Mouse (Mus musculus) midbrain, postnatal 0 days (tissue): ENCODE data around the gene Col4a2. TPM values are rescaled to one million over a fixed set of nuclear protein-coding genes. Genes with fewer than 3 reads are reported as not detected.

ENCODE experiments used
- ATAC-seq: fragments of 200-750 bp; cut with Nextera tagmentation; 2 replicates; pipeline ENCODE4 v1.8.0; 2017; ENCODE audit warnings: moderate number of reproducible peaks, mild to moderate bottlenecking, moderate TSS enrichment, moderate library complexity; ENCODE audit not compliant: low FRiP score
- DNase-seq: peaks from one replicate; pipeline ENCODE4 v3.0.0-alpha.2; 2015; ENCODE audit warnings: low spot score
- H3K27ac ChIP-seq: fragments of 300-500 bp; sonication (generic); 2 replicates; pipeline ENCODE4 v1.5.1; 2014; ENCODE audit warnings: low read depth, mild to moderate bottlenecking, low read length, mixed read lengths
- H3K27me3 ChIP-seq: fragments of 300-500 bp; sonication (generic); 2 replicates; pipeline ENCODE4 v1.6.1; 2014; ENCODE audit warnings: low read length, control low read depth, mixed read lengths; ENCODE audit not compliant: insufficient read depth
- H3K36me3 ChIP-seq: fragments of 300-500 bp; sonication (generic); 2 replicates; pipeline ENCODE4 v1.6.1; 2014; ENCODE audit warnings: low read length, control low read depth, mixed read lengths; ENCODE audit not compliant: insufficient read depth
- H3K4me1 ChIP-seq: fragments of 300-500 bp; sonication (generic); 2 replicates; pipeline ENCODE4 v1.6.1; 2014; ENCODE audit warnings: mild to moderate bottlenecking, control low read depth, antibody characterized with exemption, low read length, mixed read lengths; ENCODE audit not compliant: insufficient read depth
- H3K4me2 ChIP-seq: fragments of 300-500 bp; sonication (generic); 2 replicates; pipeline ENCODE4 v1.6.1; 2014; ENCODE audit warnings: low read depth, mild to moderate bottlenecking, low read length, mixed read lengths; ENCODE audit not compliant: poor library complexity, severe bottlenecking
- H3K4me3 ChIP-seq: fragments of 300-500 bp; sonication (generic); 2 replicates; pipeline ENCODE4 v1.5.1; 2014; ENCODE audit warnings: low read depth, mild to moderate bottlenecking, low read length, moderate library complexity
- H3K9ac ChIP-seq: fragments of 300-500 bp; sonication (generic); replicated peaks from 2 replicates; pipeline ENCODE4 v1.6.1; 2014; ENCODE audit warnings: mild to moderate bottlenecking, low read length, moderate library complexity, mixed read lengths; ENCODE audit not compliant: poor library complexity, severe bottlenecking
- H3K9me3 ChIP-seq: fragments of 300-500 bp; sonication (generic); 2 replicates; pipeline ENCODE4 v1.6.1; 2016; ENCODE audit warnings: low read length, control low read depth
- CTCF ChIP-seq: IDR thresholded peaks from 2 replicates; pipeline ENCODE4 v1.5.1; 2016; ENCODE audit warnings: antibody characterized with exemption, mild to moderate bottlenecking
- whole genome bisulfite sequencing: fragments of 180-500 bp; shearing (Covaris S2); extraction: QIAGEN DNeasy Blood & Tissue Kit; methylation state at CpG from one replicate; pipeline ENCODE4 v1.1.7; 2014; 5-methylcytosine and 5-hydroxymethylcytosine counted together
- polyA plus RNA-seq: library from polyadenylated mRNA; unstranded; fragments of >200 nt; fragmentation: Nextera tagmentation; extraction: Ambion mirVana; gene quantifications from 2 replicates; pipeline ENCODE4 v1.2.1, GENCODE M21; 2015
- total RNA-seq: library from RNA; depleted of rRNA; stranded (reverse); fragments of >200 nt; gene quantifications from 2 replicates; pipeline ENCODE4 v1.2.3, GENCODE M21; 2014

Col4a2 gene
- total and polyA plus RNA-seq, 2 experiments from 2014 or later: 31.3 to 92.5 TPM

DNA sequence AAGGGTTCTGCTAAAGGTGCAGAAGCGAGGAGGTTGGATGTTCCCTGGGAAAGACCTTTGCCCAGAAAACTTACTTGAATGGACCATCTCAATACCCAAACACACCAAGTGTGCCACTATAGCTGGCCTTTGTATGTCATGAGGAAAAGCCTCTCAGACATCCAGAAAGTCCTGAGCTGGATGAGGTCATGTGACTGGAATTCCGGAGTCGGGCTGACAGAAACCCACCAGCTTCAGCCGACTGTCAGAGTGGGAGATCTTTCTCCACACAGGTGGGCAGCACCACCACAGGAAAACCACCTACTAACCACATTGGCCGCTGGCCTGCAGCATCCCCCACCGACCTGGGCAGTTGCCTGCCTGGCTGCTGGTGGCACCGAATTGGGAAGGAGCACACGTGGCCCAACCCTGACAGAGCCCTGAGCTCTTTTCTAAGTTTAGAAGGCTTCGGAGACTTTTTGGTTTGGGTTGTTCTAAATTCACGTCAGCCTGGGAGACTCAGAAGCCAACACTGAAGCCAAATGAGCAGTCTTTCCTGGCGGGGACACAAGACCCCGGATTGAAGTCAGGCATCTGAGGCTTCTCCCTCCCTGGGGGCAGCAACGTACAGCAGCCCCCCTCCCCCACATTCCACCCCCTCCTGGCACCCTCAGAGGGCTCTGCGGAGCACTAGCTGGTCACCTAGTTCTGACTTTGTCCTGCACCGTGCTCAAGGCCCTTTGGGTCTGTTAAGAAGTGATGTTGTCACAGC is 61.9 kb downstream of the Col4a2 start:
- Histone ChIP-seq H3K4me3 (no peak overlapping the region), H3K4me1 (no peaks in the 10 kb centered on the region), H3K4me2 (no peak overlapping the region), H3K36me3 (no peaks in the 10 kb centered on the region), H3K27ac (no peak overlapping the region), H3K27me3 (no peaks in the 10 kb centered on the region), H3K9me3 (no peaks in the 10 kb centered on the region), H3K9ac (no peak overlapping the region)
- DNase-seq: no peak
- no peak for TF ChIP-seq CTCF
- 84% methylated on average over 15 of the region's 15 CpGs for WGBS
- ATAC-seq: no peak

DNA sequence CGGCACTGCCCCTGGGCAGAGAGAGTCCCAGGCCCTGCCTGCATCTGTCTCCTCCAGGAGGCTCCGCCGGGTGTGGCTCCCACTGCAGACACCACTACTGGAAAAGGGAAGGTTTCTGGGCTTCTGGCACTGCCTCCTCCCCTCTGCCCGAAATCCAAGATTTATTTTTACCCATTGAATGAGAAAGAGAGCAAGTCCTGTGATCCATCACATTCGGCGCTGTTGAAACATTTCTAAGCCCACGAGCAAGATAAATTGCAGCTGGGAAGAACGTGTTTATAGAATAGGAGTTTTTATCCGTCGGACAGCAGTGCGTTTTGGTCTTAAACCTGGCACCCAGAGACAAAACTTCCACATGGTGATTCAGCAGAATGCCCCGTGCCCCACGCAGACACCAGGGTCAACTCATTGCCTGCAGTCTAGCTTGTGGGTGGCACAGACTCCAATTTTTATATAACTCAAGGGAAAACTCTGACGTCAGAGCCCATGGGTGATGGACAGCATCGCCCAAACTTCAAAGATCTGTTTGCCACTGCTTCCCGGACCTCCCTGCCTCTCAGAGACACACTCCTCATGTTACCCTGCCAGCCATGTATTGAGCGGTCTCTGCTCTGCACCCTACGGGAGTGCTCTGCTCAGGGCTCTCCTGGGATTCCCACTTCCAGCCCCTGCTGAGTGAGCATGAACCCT is 63.3 kb downstream of the Col4a2 start:
- H3K4me2 ChIP-seq: no peak overlapping the region
- 78% methylated on average over 18 of the region's 18 CpGs for WGBS
- H3K9me3 ChIP-seq: no peaks in the 10 kb centered on the region
- H3K4me3 ChIP-seq: no peak overlapping the region
- no peak for ATAC-seq
- H3K36me3 ChIP-seq: no peaks in the 10 kb centered on the region
- no peaks in the 10 kb centered on the region for H3K27me3 ChIP-seq
- no peaks in the 10 kb centered on the region for H3K4me1 ChIP-seq
- TF ChIP-seq CTCF: no peak
- no peak overlapping the region for H3K9ac ChIP-seq
- H3K27ac ChIP-seq: no peak overlapping the region
- no peak for DNase-seq

GRCm38 (mm10) chr8:11377391-11378210 is 65.0 kb downstream of the Col4a2 start:
- WGBS: 72% methylated on average over 16 of the region's 16 CpGs
- DNase-seq (no peak), ATAC-seq (no peak)
- no peak overlapping the region for H3K27ac ChIP-seq
- no peaks in the 10 kb centered on the region for H3K36me3 ChIP-seq
- H3K27me3 ChIP-seq: no peaks in the 10 kb centered on the region
- H3K9me3 ChIP-seq: no peaks in the 10 kb centered on the region
- no peak overlapping the region for H3K4me3 ChIP-seq
- no peak overlapping the region for H3K4me2 ChIP-seq
- no peak overlapping the region for H3K9ac ChIP-seq
- no peaks in the 10 kb centered on the region for H3K4me1 ChIP-seq
- no peak for TF ChIP-seq CTCF

- Histone ChIP-seq H3K4me2 (no peak overlapping the region), H3K27me3 (no peaks in the 10 kb centered on the region), H3K27ac (no peak overlapping the region), H3K4me1 (no peaks in the 10 kb centered on the region), H3K4me3 (no peak overlapping the region), H3K9ac (no peak overlapping the region), H3K9me3 (no peaks in the 10 kb centered on the region), H3K36me3 (no peaks in the 10 kb centered on the region)
- DNase-seq (no peak), ATAC-seq (no peak)
- no peak for TF ChIP-seq CTCF
- WGBS: 92% methylated on average over 7 of the region's 7 CpGs
Measured at GRCm38 (mm10) chr8:11379590-11379989, 67.0 kb downstream of the Col4a2 start.

GRCm38 (mm10) chr8:11381544-11381943 is 68.9 kb downstream of the Col4a2 start:
- Histone ChIP-seq H3K4me2 (no peak overlapping the region), H3K4me1 (no peaks in the 10 kb centered on the region), H3K36me3 (no peaks in the 10 kb centered on the region), H3K4me3 (no peak overlapping the region), H3K27me3 (no peaks in the 10 kb centered on the region), H3K9me3 (no peaks in the 10 kb centered on the region), H3K27ac (no peak overlapping the region), H3K9ac (no peak overlapping the region)
- 91% methylated on average over 7 of the region's 7 CpGs for WGBS
- DNase-seq (no peak), ATAC-seq (no peak)
- TF ChIP-seq CTCF: no peak
